Mouse (Mus musculus) granulocyte monocyte progenitor cell, adult 5-6 weeks (primary cell): ENCODE measurements at regions not wholly inside any gene's neighbourhood (a gene's known extent, or its start where the extent isn't known, plus 50 kb on each side); places are given as distances from the start of the nearest gene placed in this dataset.
A peak's percentile ranks its signal among the peaks of the same experiment; 100 is the strongest.

ENCODE experiments used
- ATAC-seq: replicated peaks from 2 replicates; pipeline ENCODE4 v1.8.0; 2016; ENCODE audit warnings: mild to moderate bottlenecking, moderate TSS enrichment, inconsistent platforms; ENCODE audit not compliant: poor library complexity, severe bottlenecking

DNA sequence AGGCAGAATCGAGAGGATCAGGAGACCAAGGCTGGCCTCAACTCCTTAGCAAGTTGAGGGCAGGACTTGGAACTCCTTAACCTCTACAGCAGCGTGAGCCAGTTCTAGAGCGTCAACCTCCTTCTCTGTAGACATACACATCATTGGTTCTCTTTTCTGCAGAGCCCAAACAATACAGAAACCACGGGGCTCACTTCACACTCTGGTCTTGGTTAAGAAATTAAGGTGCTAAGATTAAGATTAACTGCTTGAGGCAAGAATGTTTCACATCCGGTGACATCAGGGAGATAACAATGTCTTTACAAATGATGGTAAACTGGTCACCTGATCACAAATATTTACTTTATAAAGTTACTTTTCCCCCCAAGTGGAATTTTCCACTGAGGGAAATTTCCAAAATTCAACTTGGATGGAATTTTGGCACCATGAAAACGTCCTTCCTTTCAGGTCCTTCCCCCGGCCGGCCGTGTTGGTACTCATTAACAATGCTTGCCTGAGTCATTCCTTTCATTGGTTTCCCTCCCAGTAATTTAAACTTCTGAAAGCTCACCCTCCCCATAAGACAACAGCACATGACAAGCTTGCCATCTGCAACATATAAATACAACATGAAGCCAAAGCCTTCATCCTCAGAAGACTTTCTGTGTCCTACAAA is 77.3 kb upstream of the Kdm7a start:
- no peak for ATAC-seq

DNA sequence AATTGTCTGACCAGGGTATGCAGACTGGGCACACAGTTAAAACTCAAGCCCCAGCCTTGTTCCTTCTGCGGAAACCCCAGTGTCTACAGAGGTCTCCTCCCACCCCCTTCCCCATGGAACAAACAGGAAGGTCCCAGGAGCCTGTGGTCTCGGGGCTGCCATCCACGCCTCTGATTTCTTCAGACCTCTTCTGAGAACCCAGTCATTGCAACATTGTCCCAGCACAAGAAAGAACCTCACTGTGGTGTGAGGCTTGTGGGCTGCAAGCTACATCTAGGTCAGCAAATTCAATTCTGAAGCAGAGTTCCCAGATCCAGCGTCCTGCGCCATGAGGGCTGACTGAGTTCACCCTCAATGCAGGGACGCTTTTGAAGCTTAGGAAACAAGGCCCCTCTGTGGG is 71.7 kb upstream of the Kdm7a start:
- ATAC-seq, result peak; percentile 97

DNA sequence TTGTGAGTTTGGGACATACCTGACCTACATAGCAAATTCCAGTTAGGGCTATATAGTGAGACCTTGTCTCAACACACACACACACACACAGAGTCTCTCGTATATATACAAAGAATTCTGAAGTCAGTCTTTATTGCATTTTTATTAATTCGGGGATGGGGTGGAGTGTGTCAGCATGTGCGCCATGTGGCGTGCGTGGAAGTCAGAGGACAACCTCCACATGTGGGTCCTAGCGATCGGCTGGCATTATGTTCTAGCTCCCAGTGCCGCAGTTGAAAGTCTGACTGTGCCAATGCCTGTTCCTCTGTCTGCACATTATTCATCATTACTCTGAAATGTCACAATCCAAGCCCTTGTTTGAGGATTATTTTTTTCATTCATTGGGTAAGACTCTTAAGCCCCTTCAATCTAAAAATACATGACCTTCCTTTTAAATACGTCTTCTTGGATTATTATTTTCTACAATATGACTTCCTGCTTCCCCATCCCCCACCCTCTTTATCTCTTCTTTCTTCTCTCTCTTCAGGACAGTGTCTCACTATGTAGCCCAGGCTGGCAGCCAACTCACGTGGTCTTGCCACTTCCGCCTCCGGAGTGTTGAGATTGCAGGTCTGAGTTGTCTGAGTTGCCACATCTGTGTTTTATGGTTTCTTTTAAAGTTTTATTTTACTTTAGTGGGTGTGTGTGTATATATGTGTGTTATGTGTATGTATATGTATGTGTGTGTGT is 68.3 kb upstream of the Kdm7a start:
- peak; percentile 65 for ATAC-seq

DNA sequence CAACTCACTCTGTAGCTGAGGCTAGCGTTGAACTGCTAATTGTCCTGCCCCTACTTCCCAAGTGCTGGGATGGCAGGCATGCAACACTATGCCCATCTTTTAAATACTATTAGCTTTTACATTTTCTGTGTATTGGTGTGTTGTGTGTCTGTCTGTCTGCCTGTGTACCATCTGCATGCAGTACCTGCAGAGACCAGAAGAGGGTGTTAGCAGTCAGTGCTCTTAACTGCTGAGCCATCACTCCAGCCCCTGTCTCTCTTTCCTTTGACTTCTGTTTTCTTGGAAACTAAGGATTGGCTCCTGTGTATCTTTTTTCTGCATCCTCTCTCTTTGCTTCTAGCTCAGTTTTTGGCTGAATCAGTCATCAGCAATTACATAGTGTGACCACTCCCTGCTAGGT is 66.8 kb upstream of the Kdm7a start:
- no peak for ATAC-seq

DNA sequence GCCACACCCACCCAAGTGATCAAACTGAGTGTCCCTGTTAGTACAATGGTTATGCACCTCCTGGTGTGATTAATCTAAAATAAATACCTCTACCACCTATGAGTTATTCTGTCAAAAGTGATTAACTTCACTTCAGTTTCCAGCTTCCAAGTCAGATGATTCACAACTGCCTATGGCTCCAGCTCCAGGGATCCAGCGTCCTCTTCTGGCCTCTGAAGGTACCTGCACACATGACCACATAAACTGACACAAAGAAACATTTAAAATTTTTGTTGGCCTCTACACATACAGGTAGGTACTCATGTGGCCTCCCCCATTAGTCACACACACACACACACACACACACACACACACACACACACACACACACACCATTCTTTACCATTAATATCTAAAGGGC is 63.9 kb upstream of the Kdm7a start:
- no peak for ATAC-seq

DNA sequence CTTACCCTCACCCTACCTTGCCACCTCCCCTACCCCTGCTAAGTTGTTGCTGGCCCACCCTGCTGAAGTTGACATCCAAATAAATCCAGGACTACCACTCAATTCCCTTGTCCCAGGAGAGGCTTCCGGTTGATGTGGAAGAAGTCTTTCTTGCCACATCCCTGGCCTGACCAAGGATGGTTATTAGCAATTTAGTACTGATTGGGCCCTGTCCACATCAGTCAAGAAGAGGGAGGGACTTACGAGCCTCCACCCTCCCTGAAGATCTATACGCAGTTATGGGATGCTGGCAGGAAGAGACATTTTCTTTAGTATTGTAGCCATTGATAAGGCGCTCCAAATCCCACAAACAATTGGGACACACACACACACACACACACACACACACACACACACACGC is 63.1 kb upstream of the Kdm7a start:
- no peak for ATAC-seq

DNA sequence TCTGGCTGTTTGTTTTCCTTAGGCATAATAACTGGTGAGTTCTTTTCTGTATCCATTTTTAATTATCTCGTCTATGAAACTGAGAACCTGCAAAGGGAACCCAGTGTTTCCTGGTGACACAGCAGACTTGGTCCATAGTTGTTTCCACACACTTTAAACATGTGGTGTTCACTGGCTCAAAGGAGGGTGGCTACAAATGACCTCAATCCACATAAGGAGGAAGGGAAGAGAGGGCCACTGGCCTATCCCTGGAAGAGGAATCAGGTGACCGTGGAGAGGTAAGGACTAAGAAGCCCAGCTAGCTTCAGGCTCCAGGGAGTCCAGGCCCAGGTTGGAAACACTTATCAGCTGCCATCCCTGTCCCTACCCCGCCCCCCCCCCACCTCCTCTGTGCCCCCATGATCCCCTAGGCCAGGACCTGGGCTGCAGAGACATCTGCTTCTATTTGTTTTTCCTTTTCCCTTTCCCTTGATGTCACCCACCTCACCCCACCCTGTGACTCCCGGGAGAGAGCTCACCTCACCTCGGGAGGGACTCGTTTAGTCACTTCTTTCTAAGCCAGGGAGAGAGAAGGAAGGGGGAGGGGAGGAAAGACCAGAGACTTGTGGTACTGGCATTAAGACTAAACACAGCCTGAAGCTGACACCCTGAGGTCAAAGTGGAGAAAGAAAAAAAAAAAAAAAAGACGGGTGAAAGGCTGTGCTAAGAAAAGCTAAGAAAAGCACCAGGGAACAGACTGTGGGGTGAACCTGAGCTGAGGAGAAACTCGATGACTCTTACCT is 62.2 kb upstream of the Kdm7a start:
- peak; percentile 73 for ATAC-seq

DNA sequence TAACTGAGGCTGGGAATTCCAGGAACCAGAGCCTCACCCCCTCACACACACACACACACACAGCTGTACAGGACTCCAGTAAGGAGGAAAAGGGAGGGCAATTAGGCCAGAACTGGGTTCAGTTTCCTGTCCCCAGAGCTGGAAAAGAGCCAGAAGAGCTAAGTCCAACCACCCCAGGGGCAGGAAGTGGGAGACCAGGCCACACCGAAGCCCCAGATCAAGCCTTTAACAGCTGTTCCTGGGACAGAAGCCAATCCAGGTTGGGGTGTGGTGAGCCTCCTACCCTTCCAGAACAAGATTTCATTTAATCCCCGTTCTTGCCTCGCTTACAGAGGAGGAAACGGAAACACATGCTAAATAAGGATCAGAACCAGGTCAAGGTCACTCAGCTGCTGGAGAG is 58.1 kb upstream of the Kdm7a start:
- peak; percentile 66 for ATAC-seq

DNA sequence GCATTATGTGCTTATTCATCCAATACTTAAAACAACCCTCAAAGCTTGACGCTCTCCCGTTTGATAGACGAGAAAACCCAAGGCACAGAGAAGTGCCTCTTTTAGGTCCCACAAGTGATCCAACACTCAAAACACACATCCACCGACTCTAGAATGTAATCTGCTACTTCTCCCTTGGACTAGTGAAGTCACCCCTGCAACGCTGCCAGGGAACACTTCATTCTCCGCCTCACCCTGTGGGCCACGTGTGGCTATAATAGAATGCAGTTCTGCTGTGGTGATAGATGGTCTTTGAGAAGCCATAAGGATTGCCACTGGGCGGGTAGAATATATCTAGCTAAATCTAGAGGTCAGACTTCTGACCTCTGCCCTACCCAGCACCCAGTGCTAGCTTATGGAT is 57.0 kb upstream of the Kdm7a start:
- no peak for ATAC-seq

DNA sequence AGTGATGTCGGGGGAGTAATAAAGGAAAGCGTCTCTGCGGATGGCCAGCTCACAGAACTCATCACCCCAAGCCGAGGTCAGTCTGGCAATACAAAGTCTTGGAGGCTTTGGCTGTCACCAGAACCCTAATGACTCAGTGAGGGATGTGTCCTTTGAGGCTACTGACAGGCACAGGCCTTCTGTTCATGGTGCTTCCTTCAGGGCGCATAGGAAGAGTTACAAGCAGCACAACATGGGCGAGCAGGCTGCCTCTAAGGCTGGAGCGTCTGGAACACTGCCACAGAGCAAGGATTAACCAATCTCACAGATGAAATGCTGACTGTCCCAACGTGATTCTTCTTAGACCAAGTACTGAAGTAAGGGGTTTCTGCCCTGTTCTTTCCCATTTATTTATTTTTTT is 55.4 kb upstream of the Kdm7a start:
- ATAC-seq, result no peak

DNA sequence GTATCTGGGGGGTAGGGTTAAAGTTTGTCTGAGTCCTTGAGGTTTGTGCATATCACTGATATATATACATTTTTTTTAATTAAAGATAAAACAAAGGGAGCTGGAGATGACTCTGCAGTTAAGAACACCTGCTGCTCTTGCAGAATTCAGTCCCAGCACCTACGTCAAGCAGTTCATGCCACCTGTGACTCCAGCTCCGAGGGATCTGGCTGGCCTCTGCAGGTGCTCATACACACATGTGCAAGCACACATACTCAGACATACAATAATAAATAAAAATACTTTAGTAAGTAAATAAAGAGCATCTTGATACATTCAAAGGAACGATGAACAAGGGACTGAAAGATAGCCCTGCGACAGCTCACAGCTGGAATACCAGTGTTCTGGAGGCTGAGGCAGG is 53.9 kb upstream of the Kdm7a start:
- no peak for ATAC-seq

DNA sequence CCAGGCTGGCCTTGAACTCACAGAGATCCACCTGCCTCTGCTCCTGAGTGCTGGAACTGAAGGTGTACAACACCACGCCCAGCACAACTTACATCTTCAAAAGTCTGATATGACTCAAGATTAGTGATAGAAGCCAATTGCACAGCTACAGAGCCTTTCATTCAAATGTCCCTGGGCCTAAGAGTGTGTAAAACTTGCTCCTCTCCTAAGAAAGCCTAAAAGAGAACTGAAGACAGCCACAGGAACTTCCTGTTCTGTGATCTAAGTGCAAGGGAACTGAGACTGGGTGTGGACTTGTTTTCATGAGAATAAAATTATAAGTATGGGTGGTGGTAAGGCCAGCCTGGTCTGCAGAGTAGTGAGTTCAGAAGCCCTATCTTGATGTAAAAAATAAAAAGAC is 52.5 kb upstream of the Kdm7a start:
- ATAC-seq, result peak; percentile 66

DNA sequence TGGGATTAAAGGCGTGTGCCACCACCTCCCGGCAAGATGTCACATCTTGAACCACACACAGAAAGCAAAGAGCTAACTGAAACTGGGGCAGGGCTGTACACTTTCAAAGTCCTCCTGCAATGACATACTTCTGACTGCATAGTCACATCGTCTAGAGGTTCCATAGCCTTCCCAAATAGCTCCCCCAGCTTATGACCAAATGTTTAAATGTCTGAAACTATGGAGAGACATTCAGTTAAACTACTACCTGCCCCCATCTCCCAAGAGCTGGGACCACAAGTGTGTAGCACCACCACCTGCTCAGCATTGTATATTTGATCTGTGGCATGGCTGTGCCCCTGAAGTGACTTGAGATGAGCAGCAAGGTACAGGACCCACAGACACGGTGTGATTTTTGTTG is 52.1 kb upstream of the Kdm7a start:
- no peak for ATAC-seq

DNA sequence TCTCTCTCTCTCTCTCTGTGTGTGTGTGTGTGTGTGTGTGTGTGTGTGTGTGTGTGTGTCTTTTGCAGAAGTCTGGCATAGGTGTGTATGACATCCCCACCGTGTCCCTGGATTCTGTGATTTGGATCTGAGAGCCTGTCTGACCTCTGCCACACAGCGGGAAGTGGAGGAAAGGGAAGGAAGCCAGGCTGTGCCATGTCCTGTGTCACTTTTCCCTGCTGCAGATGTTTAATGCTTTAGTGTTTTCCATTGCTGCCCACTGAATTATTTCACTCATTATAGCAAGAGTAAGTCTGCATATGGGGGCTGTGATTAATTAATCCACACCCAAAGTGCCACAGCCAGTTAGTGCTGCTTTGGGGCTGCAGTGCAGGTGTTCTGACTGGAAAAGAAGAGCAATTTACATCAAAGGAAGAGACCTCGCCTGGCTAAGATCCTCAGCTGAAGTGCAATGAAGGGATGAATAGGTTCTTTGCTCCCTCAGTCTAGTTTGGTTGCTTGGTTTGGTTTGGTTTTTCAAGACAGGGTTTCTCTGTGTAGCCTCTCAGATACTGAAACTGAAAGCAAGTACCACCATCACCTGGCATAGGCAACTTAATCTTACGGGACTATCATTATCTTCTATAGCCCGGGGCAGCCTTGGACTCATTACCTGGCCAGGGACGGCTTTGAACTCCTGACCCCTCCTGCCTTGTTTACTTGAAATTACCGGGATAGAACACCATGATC is 51.2 kb upstream of the Kdm7a start:
- ATAC-seq, result peak; percentile 22; the same call in 1 of the 2 replicates

DNA sequence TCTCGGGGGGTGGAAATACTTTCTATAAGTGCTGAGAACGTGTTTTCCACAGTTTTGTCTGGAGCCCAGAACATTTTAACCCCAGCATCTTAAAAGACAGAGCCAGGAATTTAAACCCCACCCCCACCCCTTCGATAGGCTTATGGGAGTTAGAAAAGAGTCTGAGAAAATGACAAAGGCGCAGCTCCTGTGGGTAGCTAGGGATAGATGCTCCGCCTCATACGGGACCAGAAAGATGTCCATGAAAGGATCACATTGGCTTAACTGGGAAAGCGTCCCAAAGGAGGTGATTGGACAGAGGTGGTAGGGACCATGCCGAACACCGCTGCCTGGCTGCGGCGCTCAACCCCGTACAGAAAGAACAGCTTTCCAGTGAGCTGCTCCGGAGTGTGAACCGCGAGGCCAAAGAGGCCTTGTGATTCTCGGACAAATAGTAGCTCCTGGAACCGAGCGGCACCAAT is 50.6 kb upstream of the Kdm7a start:
- 0 out of 2 replicates have a peak, but pooled peaks have one; percentile 20 for ATAC-seq

DNA sequence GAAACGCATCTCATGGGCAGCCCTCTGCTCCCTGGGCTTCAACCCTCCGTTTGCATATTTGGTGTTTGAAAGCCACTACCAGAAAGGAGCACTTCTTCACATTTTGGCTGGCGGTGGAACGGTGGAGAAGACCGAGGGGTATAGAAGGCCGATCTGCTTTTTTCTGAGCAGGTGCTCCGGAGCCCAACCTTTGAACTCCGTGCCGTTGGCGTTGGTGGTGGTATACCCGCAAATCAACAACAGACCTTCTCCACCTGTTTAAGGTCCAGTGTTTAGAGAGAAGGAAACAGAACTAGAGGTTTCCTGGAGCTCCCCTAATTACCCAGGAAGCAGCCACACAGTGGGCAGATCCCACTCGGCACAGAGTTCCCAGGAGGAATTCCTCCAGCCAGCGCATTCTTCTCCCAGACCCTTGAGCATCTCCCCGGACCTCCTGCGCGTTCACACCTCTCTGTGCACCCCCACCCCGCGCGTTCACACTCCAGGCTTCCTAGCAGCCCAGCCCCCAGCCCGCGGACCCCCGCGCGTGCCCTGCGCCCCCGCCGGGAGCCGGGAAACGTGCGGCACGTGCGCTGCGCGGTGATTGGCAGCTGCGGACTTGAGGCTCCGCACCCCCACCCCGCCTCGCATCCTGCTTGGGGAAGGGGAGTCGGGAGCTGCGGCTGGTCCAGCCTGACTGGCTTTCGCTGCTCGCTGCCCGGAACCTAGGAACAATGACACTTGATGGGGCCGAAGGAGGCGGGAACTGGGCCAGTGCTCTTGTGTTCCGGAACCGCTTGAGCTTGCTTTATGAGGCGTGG is 49.9 kb upstream of the Kdm7a start:
- peak; percentile 36; the same call in 1 of the 2 replicates for ATAC-seq
